Mouse (Mus musculus) midbrain, postnatal 0 days (tissue): ENCODE results near the gene Bod1l. TPM values are rescaled to one million over a fixed set of nuclear protein-coding genes. Genes with fewer than 3 reads are reported as not detected.

Experiments
- ATAC-seq: fragments of 200-750 bp; cut with Nextera tagmentation; 2 replicates; pipeline ENCODE4 v1.8.0; 2017; ENCODE audit warnings: moderate number of reproducible peaks, mild to moderate bottlenecking, moderate TSS enrichment, moderate library complexity; ENCODE audit not compliant: low FRiP score
- DNase-seq: peaks from one replicate; pipeline ENCODE4 v3.0.0-alpha.2; 2015; ENCODE audit warnings: low spot score
- H3K27ac ChIP-seq: fragments of 300-500 bp; sonication (generic); 2 replicates; pipeline ENCODE4 v1.5.1; 2014; ENCODE audit warnings: low read depth, mild to moderate bottlenecking, low read length, mixed read lengths
- H3K27me3 ChIP-seq: fragments of 300-500 bp; sonication (generic); 2 replicates; pipeline ENCODE4 v1.6.1; 2014; ENCODE audit warnings: low read length, control low read depth, mixed read lengths; ENCODE audit not compliant: insufficient read depth
- H3K36me3 ChIP-seq: fragments of 300-500 bp; sonication (generic); 2 replicates; pipeline ENCODE4 v1.6.1; 2014; ENCODE audit warnings: low read length, control low read depth, mixed read lengths; ENCODE audit not compliant: insufficient read depth
- H3K4me1 ChIP-seq: fragments of 300-500 bp; sonication (generic); 2 replicates; pipeline ENCODE4 v1.6.1; 2014; ENCODE audit warnings: mild to moderate bottlenecking, control low read depth, antibody characterized with exemption, low read length, mixed read lengths; ENCODE audit not compliant: insufficient read depth
- H3K4me2 ChIP-seq: fragments of 300-500 bp; sonication (generic); 2 replicates; pipeline ENCODE4 v1.6.1; 2014; ENCODE audit warnings: low read depth, mild to moderate bottlenecking, low read length, mixed read lengths; ENCODE audit not compliant: poor library complexity, severe bottlenecking
- H3K4me3 ChIP-seq: fragments of 300-500 bp; sonication (generic); 2 replicates; pipeline ENCODE4 v1.5.1; 2014; ENCODE audit warnings: low read depth, mild to moderate bottlenecking, low read length, moderate library complexity
- H3K9ac ChIP-seq: fragments of 300-500 bp; sonication (generic); replicated peaks from 2 replicates; pipeline ENCODE4 v1.6.1; 2014; ENCODE audit warnings: mild to moderate bottlenecking, low read length, moderate library complexity, mixed read lengths; ENCODE audit not compliant: poor library complexity, severe bottlenecking
- H3K9me3 ChIP-seq: fragments of 300-500 bp; sonication (generic); 2 replicates; pipeline ENCODE4 v1.6.1; 2016; ENCODE audit warnings: low read length, control low read depth
- CTCF ChIP-seq: IDR thresholded peaks from 2 replicates; pipeline ENCODE4 v1.5.1; 2016; ENCODE audit warnings: antibody characterized with exemption, mild to moderate bottlenecking
- WGBS: fragments of 180-500 bp; shearing (Covaris S2); extraction: QIAGEN DNeasy Blood & Tissue Kit; methylation state at CpG from one replicate; pipeline ENCODE4 v1.1.7; 2014; 5-methylcytosine and 5-hydroxymethylcytosine counted together
- polyA plus RNA-seq: library from polyadenylated mRNA; unstranded; fragments of >200 nt; fragmentation: Nextera tagmentation; extraction: Ambion mirVana; gene quantifications from 2 replicates; pipeline ENCODE4 v1.2.1, GENCODE M21; 2015
- total RNA-seq: library from RNA; depleted of rRNA; stranded (reverse); fragments of >200 nt; gene quantifications from 2 replicates; pipeline ENCODE4 v1.2.3, GENCODE M21; 2014

Gene Bod1l
- total and polyA plus RNA-seq, 2 experiments from 2014 or later: 16.6 to 30.6 TPM

DNA sequence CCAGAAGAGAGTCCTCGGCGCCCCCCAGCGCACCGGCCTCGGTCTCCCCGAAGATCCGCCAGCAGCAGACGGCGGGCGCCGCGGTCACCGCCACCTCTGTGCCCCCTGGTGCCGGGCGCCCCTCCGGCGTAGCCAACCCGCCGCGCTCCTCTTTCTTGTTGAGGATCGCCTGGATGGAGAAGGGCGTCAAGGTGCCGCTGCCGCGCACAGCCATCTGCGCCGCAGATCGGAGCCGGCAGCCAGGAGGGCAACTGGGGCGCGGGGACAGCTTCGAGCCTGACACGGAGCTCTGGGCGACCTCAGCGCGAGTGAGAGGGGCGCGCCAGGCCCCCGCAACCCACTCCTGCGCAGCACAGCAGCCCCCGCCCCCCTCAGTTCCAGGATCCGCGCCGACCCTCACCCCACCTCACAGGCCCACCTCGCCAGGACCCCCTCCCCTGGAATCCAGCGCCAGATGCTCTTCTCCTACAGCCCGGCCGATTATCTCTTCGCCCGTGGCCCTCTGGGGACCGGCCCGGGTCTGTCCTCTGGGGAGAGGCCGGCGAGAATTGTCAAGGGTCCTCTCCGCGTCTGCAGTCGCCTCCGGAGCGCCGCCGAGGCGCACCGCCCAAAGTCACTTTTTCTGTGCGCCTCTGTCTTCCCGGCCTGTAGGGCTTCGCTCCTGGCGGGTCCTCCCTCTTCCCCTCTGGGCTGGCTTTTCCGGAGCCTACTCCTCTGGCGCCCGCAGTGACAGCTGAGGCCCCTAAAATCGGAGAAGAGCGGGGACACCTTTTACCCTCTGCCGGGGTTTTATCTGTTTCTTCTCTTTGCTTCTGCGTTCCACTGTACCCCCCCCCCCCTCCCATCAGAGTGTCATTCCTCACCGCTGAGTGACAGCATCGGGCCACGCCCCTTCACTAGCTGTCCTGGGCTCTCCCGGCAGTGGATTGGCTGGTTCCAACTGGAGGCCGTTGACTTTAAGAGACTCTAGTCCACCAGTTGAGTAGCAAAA is 80.1 kb downstream of the Bod1l start, which contains the start of gene Nkx3-2:
TSS of gene Nkx3-2 (minus strand) at position 771 of the 991 bp plus-strand sequence.
- DNase-seq: no peak
- Histone ChIP-seq H3K27me3 (peaks cover 77% of the 10 kb centered on the region), H3K4me3 (peak within 1 kb of the TSS; percentile 27), H3K4me2 (peak within 1 kb of the TSS; percentile 52), H3K9me3 (no peaks in the 10 kb centered on the region), H3K36me3 (no peaks in the 10 kb centered on the region), H3K9ac (no peak within 1 kb of the TSS), H3K4me1 (peaks cover 11% of the 10 kb centered on the region; the same call in 1 of the 2 replicates), H3K27ac (no peak within 1 kb of the TSS)
- TF ChIP-seq CTCF: no peak
- peak; percentile 20; the same call in 1 of the 2 replicates for ATAC-seq
- 0% methylated on average over 61 of the region's 79 CpGs for WGBS

GRCm38 (mm10) chr5:41762947-41763730 is 81.0 kb downstream of the Bod1l start:
- Histone ChIP-seq H3K9me3 (no peaks in the 10 kb centered on the region), H3K4me1 (peaks cover 11% of the 10 kb centered on the region; the same call in 1 of the 2 replicates), H3K4me3 (peak overlapping the region; percentile 27), H3K36me3 (no peaks in the 10 kb centered on the region), H3K27me3 (peaks cover 85% of the 10 kb centered on the region), H3K9ac (no peak overlapping the region), H3K27ac (no peak overlapping the region), H3K4me2 (peak overlapping the region; percentile 52)
- TF ChIP-seq CTCF: no peak
- under 1% methylated on average over 35 of the region's 41 CpGs for WGBS
- DNase-seq (no peak), ATAC-seq (0 out of 2 replicates have a peak, but pooled peaks have one; percentile 3)

- H3K27me3 ChIP-seq: peaks cover 89% of the 10 kb centered on the region
Measured at GRCm38 (mm10) chr5:41762141-41762946, 81.8 kb downstream of the Bod1l start.

DNA sequence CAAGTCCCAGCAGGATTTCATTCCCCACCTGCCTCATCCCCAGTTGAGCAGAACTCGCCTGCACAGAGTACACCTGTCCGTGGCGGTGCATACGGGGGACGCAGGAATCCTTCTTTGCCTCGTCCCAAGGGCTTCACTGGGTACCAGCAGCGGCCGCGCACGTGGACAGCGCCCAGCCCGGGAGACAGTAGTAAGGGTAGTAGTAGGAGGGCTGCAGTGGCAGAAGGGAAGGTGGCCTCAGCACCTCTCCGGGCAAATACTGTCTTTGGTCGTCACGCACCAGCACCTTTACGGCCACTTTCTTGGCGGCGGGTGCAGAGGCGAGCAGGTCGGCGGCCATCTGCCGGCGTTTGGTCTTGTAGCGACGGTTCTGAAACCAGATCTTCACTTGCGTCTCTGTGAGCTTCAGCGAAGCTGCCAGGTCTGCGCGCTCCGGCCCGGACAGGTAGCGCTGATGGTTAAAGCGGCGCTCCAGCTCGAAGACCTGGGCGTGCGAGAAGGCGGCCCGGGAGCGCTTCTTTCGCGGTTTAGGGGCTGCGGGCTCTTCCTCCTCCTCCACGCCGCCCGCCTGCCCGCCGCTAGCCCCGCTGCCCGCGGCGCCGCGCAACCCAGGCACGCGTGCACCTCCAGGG is 82.5 kb downstream of the Bod1l start:
- no peak for TF ChIP-seq CTCF
- peak overlapping the region; percentile 26 for H3K4me2 ChIP-seq
- H3K9ac ChIP-seq: no peak overlapping the region
- H3K27me3 ChIP-seq: peaks cover 89% of the 10 kb centered on the region
- WGBS: under 1% methylated on average over 51 of the region's 56 CpGs
- peaks cover 8% of the 10 kb centered on the region; the same call in 1 of the 2 replicates for H3K4me1 ChIP-seq
- ATAC-seq: no peak; the same call in 1 of the 2 replicates
- DNase-seq: no peak
- no peaks in the 10 kb centered on the region for H3K36me3 ChIP-seq
- H3K4me3 ChIP-seq: peak overlapping the region; percentile 15; the same call in 1 of the 2 replicates
- H3K9me3 ChIP-seq: no peaks in the 10 kb centered on the region
- H3K27ac ChIP-seq: no peak overlapping the region

More at GRCm38 (mm10) chr5:41762141-41762946, 81.8 kb downstream of the Bod1l start:
- Histone ChIP-seq H3K4me3 (peak overlapping the region; percentile 15; the same call in 1 of the 2 replicates), H3K9ac (no peak overlapping the region), H3K27ac (no peak overlapping the region), H3K36me3 (no peaks in the 10 kb centered on the region), H3K4me2 (peak overlapping the region; percentile 26), H3K4me1 (peaks cover 9% of the 10 kb centered on the region; the same call in 1 of the 2 replicates), H3K9me3 (no peaks in the 10 kb centered on the region)
- no peak for ATAC-seq
- DNase-seq: no peak
- WGBS: 3% methylated on average over 27 of the region's 27 CpGs
- no peak for TF ChIP-seq CTCF
